ENCODE assay signal across 21 mouse cellular contexts in genomic region chr12:70221425-70221824, GRCm38 (mm10).
"Had no signal": no experiment of that assay in that cellular context is flagged by ENCODE, and none has a peak within 500 bp of the region (broad histone marks: within the 10 kb centered on the region; RNA-seq: fewer than 3 reads in every experiment).

No protein-coding gene starts in this region.

- H3K4me1 ChIP-seq: neural tube, embryonic 15.5 days had no signal

- DNase-seq: kidney, adult 8-10 months; kidney, postnatal 10 days; left cerebral cortex, postnatal 4 days; lung, adult 2 months; lung, postnatal 14 days; lung, postnatal 4 days; retina, postnatal 1 day; thymus, adult 18-20 months; thymus, postnatal 36 days had no signal

- H3K4me3 ChIP-seq: kidney, embryonic 15.5 days; limb, embryonic 12.5 days; limb, embryonic 15.5 days; liver, embryonic 12.5 days; liver, embryonic 15.5 days; megakaryocyte, embryonic 14.5 days; midbrain, embryonic 10.5 days; midbrain, embryonic 13.5 days; neural tube, embryonic 12.5 days; neural tube, embryonic 15.5 days had no signal

- H3K4me2 ChIP-seq: kidney, embryonic 15.5 days; limb, embryonic 12.5 days; limb, embryonic 15.5 days; liver, embryonic 12.5 days; liver, embryonic 15.5 days; midbrain, embryonic 13.5 days; neural tube, embryonic 12.5 days; neural tube, embryonic 15.5 days had no signal

- H3K27ac ChIP-seq: kidney, embryonic 15.5 days; limb, embryonic 12.5 days; limb, embryonic 15.5 days; liver, embryonic 12.5 days; liver, embryonic 15.5 days; midbrain, embryonic 10.5 days; midbrain, embryonic 13.5 days; neural tube, embryonic 12.5 days; neural tube, embryonic 15.5 days had no signal

- ATAC-seq: intestine, postnatal 0 days; liver, embryonic 12.5 days; midbrain, embryonic 13.5 days; midbrain, embryonic 16.5 days had no signal

- H3K9ac ChIP-seq: kidney, embryonic 15.5 days; limb, embryonic 12.5 days; limb, embryonic 15.5 days; liver, embryonic 12.5 days; liver, embryonic 15.5 days; midbrain, embryonic 13.5 days; neural tube, embryonic 12.5 days; neural tube, embryonic 15.5 days had no signal

- H3K27me3 ChIP-seq: kidney, embryonic 15.5 days; limb, embryonic 15.5 days; liver, embryonic 15.5 days; megakaryocyte, embryonic 14.5 days had no signal

- H3K36me3 ChIP-seq: kidney, embryonic 15.5 days; limb, embryonic 12.5 days; limb, embryonic 15.5 days; midbrain, embryonic 10.5 days; midbrain, embryonic 13.5 days; neural tube, embryonic 12.5 days; neural tube, embryonic 15.5 days had no signal

- H3K9me3 ChIP-seq: kidney, embryonic 15.5 days; limb, embryonic 12.5 days; limb, embryonic 15.5 days; liver, embryonic 12.5 days; liver, embryonic 15.5 days; megakaryocyte, embryonic 14.5 days; midbrain, embryonic 10.5 days; midbrain, embryonic 13.5 days; neural tube, embryonic 12.5 days; neural tube, embryonic 15.5 days had no signal
